Mouse (Mus musculus) c-Kit-positive CD71-positive TER-119-positive erythroid progenitor cells, embryonic 14.5 days (primary cell): Measurements from ENCODE around the gene Kctd4.
"Not testable (repeated sequence)": the region's sequence is repeated elsewhere in the genome, so short reads cannot be mapped to it uniquely, and the experiment has no call there.

ENCODE experiments used
- DNase-seq: peaks from one replicate; pipeline ENCODE4 v3.0.0-alpha.2; 2013; ENCODE audit warnings: low spot score

Kctd4 gene

GRCm38 (mm10) chr14:75954766-75955165 is at the start of gene Kctd4:
Gene Kctd4 (plus strand): TSS chr14:75955009.
- no peak for DNase-seq

DNA sequence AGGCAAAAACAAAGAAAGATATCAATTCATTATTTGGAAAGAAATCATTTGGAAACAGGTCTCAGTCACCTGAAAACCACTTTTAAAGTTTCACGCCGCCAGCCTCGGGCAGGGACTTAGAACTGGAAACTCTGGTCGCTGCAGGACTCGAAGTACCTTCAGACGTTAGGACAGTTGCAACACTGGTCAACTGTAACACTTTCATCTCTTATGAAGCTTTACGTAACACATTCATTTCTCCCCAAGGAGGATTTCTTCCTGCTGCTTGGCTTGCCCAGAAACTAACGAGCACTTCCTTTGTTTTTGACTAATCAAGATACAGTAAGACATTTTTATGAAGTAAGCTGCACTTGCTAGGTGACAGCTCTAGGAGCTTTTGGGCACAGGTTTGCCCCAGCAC is 47.9 kb upstream of the Kctd4 start:
- no peak for DNase-seq

DNA sequence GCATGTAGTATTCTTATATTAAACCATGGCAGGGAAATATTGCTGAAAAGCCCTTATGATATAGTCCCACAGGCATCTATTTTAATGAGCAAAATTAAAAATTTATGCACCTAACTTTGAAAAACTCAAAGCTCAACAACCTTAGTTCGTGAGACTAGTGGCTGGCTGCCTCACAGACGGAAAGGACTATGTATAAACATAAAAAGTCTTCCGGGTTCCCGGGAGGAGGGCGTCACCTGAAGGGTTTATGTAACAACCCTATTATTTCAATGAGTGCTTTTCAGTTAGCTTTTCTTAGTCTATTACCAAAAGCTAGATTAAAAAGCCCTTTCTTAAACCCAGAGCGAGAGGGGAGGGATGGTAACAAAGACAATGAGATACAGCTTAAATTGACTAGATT is 42.8 kb upstream of the Kctd4 start:
- no peak for DNase-seq

- no peak for DNase-seq
Observed at GRCm38 (mm10) chr14:75912665-75913064, 42.1 kb upstream of the Kctd4 start.

- no peak for DNase-seq
Observed at GRCm38 (mm10) chr14:75923314-75924052, 31.3 kb upstream of the Kctd4 start.

DNA sequence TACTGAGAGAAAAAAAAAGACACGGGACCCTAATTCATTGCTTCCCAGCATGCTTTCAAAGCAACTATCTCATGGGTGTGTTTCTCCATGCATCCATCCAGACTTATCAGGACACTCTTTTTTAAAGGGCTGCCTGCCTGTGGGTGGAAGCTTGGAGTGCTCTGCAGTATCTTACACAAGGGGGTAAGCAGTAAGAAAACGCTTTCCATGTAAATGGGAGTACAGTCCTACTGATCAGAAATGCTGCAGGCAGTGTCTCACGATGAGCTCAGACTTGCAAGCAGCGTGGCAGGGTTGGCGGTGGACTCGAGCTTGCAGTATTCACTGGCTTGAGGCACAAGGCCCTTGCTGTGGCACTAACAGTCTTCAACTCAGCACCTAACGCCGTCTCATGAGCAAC is 25.1 kb upstream of the Kctd4 start:
- DNase-seq = not testable (repeated sequence)

- no peak for DNase-seq
Observed at GRCm38 (mm10) chr14:75931266-75931665, 23.5 kb upstream of the Kctd4 start.

- DNase-seq = peak; percentile 19
Observed at GRCm38 (mm10) chr14:75934359-75934758, 20.4 kb upstream of the Kctd4 start.

DNA sequence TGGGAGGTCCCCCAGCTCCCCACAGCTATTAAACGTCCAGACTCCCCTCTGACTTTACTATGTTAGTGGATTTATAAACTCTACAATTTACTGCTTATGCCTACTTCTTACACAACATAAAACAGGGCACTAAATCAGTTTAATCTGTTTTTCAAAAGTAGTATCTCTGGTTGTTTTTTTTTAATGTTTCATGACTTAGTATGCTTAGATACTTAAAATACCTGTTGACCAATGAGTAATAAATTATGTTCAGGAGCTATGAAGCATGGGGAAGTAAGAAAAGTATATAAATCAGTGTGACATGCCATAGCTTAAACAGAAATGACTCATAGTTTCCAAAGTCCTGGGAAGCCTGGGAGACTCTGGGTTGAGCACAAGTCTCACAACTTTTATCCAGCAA is 17.1 kb upstream of the Kctd4 start:
- DNase-seq = no peak

GRCm38 (mm10) chr14:75941500-75941899 is 13.3 kb upstream of the Kctd4 start:
- no peak for DNase-seq

DNA sequence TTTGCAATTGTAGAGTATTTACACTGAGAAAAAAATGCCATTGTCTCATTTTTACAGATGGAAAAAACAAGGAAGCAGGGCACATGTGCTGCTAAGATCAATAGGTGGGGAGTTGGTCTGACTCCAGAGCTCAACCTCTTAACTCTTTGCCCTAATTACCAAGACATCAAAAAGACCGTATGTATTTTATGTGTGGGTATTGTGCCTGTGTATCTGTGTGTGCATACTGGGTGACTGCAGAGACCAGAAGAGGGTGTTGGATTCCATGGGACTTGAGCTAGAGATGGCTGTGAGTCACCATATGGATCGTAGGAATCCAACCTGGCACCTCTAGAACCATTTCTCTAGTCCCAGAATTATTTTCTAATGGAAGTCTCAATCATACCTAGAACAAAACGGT is 12.4 kb upstream of the Kctd4 start:
- no peak for DNase-seq

GRCm38 (mm10) chr14:75947674-75948073 is 7.1 kb upstream of the Kctd4 start:
- DNase-seq = no peak

GRCm38 (mm10) chr14:75953011-75953410 is 1.8 kb upstream of the Kctd4 start:
- no peak for DNase-seq

GRCm38 (mm10) chr14:75962250-75962649 is 7.4 kb downstream of the Kctd4 start:
- DNase-seq = no peak

DNA sequence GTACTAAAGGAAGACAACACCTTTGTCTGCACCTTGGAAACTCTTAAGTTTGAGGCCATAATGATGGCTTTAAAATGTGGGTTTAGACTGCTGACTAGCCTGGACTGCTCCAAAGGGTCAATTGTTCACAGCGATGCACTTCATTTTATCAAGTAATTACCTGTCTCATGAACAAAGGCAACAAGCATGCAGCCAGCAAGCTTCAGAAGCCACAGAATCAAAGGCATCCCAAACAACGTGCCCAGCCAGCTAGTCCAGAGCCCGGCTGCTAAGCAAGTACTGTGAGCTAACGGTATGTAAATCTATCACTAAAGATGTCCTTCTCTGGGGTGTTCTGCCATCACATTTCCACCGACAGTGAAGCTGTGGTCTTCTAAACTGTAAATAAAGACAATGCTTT is 8.4 kb downstream of the Kctd4 start:
- no peak for DNase-seq

- DNase-seq = no peak
Observed at GRCm38 (mm10) chr14:75964000-75964399, 9.2 kb downstream of the Kctd4 start.

DNA sequence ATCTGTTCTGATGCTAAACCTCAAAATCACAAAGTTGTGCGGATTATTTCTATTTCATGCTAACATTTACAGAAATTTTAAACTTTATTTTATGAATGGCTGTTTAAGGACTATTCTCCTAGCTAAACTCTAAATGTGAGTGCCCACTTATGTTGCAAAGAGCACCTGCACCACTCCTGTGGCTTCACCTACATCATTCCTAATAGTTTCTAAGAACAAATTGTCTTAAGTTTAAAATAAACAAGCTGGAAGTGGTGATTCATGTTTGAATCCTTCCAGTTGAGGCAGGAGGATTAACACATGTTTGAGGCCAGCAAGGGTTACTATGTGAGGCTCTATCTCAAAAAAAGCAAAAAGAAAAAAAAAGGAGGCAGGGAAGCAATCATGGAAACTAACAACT is 9.6 kb downstream of the Kctd4 start:
- no peak for DNase-seq

GRCm38 (mm10) chr14:75967291-75967690 is 12.5 kb downstream of the Kctd4 start:
- no peak for DNase-seq

GRCm38 (mm10) chr14:75976107-75976506 is 21.3 kb downstream of the Kctd4 start:
- peak; percentile 14 for DNase-seq

- DNase-seq = no peak
Observed at GRCm38 (mm10) chr14:75981231-75981630, 26.4 kb downstream of the Kctd4 start.

- no peak for DNase-seq
Observed at GRCm38 (mm10) chr14:75983891-75984290, 29.1 kb downstream of the Kctd4 start.

DNA sequence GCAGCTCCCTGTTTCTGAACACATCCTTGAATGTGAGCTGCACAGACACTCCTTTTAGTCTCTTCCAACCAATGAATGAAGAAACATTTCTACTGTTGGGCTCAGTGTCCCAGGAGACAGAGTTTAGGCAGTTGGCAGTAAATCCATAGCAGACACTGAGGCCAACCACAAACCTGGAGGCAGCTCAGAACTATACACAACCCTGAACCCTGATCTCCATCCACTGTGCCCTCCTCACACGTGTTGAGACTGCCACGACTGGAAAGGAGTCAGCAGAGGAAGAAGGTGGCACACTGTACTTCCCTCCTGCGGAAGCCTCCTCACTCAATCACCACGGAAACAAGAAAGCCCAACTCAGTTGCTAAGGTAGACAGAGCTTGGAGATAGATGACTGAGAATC is 30.3 kb downstream of the Kctd4 start:
- DNase-seq = no peak

DNA sequence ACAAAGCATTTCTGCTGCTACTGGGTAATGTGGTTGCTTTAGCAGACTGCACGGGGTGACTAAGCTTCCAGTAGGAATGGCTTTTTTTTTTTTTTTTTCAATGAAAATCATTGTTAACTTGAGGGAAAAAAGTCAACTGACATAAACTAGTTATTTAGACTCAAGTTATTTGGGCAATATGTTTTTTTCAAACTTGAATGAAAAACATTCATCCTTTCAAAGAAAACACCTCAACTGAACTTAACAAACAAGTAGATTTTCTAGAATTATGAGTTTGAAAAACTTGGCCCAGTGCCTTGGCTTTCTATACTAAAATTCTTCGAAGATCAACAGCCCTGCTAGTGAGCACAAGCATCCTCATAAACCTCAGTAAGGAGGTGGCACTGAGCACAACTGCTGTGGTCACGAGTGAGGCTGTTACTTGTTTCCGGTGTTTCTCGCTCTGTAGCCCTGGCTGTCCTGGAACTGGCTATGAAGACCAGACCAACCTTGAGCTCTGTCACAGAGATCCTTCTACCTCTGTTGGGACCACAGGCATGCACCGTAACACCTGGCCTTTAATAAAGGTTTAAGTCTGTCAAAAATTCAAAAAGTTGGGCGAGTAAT is 32.2 kb downstream of the Kctd4 start:
- no peak for DNase-seq

- DNase-seq = no peak
Observed at GRCm38 (mm10) chr14:75989168-75989567, 34.4 kb downstream of the Kctd4 start.
